Mouse (Mus musculus) brain, embryonic 14.5 days (tissue): ENCODE results near the gene Dmwd. TPM values are rescaled to one million over a fixed set of nuclear protein-coding genes. Genes with fewer than 3 reads are reported as not detected.

ENCODE experiments used
- DNase-seq: peaks from one replicate; pipeline ENCODE4 v3.0.0-alpha.2; 2011; ENCODE audit warnings: low read depth
- CTCF ChIP-seq: fragments of 200-500 bp; IDR thresholded peaks from 2 replicates; pipeline ENCODE4 v1.5.1; 2012; ENCODE audit warnings: inconsistent platforms, mild to moderate bottlenecking, moderate library complexity, borderline replicate concordance; ENCODE audit not compliant: insufficient read depth, insufficient read length; ENCODE audit errors: extremely low read depth
- POLR2A ChIP-seq: fragments of 200-500 bp; IDR thresholded peaks from 2 replicates; pipeline ENCODE4 v1.6.1; 2012; ENCODE audit warnings: mild to moderate bottlenecking, inconsistent platforms, borderline replicate concordance; ENCODE audit not compliant: poor library complexity, insufficient read depth, insufficient read length, severe bottlenecking; ENCODE audit errors: extremely low read depth
- polyA plus RNA-seq: library from polyadenylated mRNA; depleted of rRNA; stranded (reverse); fragments of >200 nt; gene quantifications from 2 replicates; pipeline ENCODE4 v1.2.3, GENCODE M21; 2012

Gene Dmwd
- polyA plus RNA-seq, 1 experiment, result 178 TPM

DNA sequence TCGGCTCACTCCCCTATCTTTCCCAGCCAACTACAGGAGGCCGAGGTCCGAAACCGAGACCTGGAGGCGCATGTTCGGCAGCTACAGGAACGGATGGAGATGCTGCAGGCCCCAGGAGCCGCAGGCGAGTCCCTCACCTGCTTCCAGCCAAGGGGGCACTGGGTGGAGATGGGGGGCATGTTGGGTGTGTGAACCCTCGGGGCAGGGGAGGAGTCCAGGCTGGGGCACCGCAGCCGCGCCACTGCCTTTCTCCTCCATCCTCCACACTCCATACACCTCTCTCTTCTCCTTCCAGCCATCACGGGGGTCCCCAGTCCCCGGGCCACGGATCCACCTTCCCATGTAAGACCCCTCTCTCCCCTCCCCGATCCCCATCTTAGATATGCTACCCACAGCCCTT, 15.9 kb downstream of the Dmwd start:
- TF ChIP-seq POLR2A (no peak), CTCF (no peak)
- no peak for DNase-seq

DNA sequence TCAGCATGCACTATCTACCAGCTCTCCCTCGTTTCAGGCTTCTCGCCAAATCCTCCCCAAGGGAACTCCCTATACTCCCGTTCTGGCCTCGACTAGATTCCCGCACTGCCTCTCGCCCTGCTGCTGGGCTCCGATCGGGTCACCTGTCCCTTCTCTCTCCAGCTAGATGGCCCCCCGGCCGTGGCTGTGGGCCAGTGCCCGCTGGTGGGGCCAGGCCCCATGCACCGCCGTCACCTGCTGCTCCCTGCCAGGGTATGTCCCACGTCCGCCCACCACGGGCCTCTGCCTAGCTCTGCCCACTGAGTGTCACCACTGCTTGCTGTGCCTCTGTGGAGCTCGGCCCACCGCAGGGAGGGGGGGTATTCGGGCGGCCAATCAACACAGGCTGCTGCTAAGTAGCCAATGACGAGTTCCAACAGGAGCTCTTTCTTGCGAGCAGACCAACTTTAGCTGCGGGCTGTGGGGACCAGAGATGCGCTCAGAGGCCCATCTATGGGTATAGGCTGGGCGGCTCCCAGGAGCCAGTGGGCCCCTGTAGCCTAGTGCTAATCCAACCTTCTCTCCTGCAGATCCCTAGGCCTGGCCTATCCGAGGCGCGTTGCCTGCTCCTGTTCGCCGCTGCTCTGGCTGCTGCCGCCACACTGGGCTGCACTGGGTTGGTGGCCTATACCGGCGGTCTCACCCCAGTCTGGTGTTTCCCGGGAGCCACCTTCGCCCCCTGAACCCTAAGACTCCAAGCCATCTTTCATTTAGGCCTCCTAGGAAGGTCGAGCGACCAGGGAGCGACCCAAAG, 16.6 kb downstream of the Dmwd start:
- TF ChIP-seq POLR2A (0 out of 2 replicates have a peak, but pooled peaks have one; percentile 5), CTCF (no peak)

DNA sequence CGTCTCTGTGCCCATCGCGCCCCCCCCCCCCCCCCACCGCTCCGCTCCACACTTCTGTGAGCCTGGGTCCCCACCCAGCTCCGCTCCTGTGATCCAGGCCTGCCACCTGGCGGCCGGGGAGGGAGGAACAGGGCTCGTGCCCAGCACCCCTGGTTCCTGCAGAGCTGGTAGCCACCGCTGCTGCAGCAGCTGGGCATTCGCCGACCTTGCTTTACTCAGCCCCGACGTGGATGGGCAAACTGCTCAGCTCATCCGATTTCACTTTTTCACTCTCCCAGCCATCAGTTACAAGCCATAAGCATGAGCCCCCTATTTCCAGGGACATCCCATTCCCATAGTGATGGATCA, 17.1 kb downstream of the Dmwd start:
- DNase-seq, result peak; percentile 75
- TF ChIP-seq CTCF, result peak; percentile 68
- no peak for TF ChIP-seq POLR2A

More for the DNA sequence above, 16.6 kb downstream of the Dmwd start:
- DNase-seq, result peak; percentile 92

DNA sequence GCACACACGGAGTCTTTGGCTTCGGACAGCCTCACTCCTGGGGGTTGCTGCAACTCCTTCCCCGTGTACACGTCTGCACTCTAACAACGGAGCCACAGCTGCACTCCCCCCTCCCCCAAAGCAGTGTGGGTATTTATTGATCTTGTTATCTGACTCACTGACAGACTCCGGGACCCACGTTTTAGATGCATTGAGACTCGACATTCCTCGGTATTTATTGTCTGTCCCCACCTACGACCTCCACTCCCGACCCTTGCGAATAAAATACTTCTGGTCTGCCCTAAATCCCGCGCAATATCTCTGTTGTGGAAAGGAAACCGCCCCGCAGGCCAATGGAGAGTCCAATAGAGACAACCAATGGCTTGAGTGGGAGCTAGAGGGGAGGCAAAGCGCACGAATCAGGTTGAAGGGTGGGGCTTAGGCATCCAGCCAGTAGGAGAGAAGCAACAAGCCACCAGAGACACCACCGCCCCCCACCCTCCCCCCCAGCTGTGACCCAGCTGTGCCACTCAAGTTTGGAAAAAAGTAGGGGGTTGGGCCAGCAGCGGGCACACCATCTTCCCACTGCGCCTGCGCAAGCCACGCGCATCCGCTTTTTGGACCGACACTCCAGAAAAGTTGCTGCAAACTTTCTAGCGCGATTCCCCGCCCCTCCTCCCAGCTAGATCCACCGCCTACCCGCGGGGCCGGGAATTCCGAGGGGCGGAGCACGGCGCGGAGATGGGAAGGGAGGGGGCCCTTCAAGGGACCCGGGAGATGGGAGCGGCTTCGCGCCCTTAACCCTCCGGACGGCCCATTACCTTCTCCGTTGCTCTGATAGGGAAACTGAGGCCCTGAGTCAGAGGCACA, 17.7 kb downstream of the Dmwd start:
- TF ChIP-seq POLR2A (peak; percentile 60; the same call in 1 of the 2 replicates), CTCF (no peak)
- peak; percentile 97 for DNase-seq

DNA sequence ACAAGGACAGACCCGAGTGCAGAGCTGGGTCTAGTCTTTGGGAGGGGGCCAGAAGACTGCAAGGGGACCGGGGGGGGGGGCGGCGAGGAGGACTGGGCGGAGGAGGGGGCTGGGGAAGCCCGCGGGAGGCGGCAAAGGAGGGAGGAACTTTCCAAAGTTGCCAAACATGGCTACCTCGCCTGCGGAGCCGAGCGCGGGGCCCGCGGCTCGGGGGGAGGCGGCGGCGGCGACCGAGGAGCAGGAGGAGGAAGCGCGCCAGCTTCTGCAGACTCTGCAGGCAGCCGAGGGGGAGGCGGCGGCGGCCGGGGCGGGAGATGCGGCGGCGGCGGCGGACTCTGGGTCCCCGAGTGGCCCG, 18.4 kb downstream of the Dmwd start, which contains the start of gene Six5:
Six5 (plus strand) TSS at position 124 of the 355 bp plus-strand sequence.
- DNase-seq, result no peak

DNA sequence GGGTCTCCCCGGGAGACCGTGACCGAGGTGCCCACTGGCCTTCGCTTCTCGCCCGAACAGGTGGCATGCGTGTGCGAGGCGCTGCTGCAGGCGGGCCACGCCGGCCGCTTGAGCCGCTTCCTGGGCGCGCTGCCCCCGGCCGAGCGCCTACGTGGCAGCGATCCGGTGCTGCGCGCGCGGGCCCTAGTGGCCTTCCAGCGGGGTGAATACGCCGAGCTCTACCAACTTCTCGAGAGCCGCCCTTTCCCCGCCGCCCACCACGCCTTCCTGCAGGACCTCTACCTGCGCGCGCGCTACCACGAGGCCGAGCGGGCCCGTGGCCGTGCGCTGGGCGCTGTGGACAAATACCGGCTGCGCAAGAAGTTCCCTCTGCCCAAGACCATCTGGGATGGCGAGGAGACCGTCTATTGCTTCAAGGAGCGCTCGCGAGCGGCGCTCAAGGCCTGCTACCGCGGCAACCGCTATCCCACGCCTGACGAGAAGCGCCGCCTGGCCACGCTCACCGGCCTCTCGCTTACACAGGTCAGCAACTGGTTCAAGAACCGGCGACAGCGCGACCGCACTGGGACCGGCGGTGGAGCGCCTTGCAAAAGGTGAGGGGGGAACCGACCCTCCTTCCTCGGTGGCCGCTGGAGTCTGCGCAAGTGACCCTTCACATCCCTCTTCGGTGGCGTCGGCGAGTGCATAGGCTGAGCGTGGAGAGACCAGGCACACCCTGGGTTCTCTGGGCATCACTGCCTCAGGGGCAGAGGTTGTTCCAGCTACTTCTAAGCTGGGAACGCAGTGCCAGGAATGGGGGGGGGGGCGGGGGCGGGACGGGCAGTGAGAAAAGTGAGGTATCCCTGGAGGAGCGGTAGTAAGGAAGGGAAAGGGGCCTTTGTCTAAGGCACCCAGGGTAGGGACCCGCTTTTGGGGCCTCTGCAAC, 19.1 kb downstream of the Dmwd start:
- TF ChIP-seq POLR2A, result no peak
- DNase-seq, result peak; percentile 63

More for the DNA sequence above, 18.4 kb downstream of the Dmwd start, which contains the start of gene Six5:
- TF ChIP-seq POLR2A (0 out of 2 replicates have a peak, but pooled peaks have one; percentile 3), CTCF (no peak)

DNA sequence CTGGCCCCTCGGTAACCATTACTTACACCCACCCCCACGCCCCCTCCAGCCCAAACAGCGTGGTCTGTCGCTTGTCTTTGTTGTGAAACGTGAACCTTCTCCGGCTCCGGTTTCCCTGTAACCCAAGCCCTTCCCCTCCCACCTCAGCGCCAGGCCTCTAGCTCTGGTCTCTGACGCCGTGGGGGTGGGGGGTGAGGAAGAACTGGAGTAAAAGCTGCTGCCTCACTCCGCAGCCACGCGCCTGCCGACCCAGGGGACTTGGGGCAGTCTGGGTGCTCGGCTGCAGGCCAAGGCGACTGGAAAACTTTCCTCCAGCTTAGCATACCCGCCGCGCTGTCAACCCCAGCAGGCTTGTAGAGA, 19.7 kb downstream of the Dmwd start:
- TF ChIP-seq CTCF, result no peak
- TF ChIP-seq POLR2A, result peak; percentile 8; the same call in 1 of the 2 replicates
- DNase-seq, result peak; percentile 80

DNA sequence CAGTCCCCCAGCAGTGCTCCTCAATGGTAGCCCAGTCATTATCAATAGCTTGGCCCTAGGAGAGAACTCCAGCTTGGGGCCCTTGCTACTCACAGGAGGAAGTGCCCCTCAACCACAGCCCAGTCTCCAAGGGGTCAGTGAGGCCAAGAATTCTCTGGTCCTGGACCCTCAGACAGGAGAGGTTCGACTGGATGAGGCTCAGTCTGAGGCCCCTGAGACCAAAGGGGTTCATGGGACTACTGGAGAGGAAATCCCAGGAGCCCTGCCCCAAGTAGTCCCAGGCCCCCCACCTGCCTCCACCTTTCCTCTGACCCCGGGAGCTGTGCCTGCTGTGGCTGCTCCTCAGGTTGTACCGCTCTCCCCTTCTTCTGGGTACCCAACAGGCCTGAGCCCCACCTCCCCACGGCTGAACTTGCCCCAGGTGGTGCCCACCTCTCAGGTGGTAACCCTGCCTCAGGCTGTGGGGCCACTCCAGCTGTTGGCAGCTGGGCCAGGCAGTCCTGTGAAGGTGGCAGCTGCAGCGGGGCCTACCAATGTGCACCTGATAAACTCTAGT, 20.5 kb downstream of the Dmwd start:
- DNase-seq, result no peak
- TF ChIP-seq POLR2A (no peak), CTCF (no peak)

- no peak for DNase-seq
- TF ChIP-seq CTCF, result no peak
- TF ChIP-seq POLR2A, result no peak
These were observed 21.2 kb downstream of the Dmwd start for GRCm38 (mm10) chr7:19097217-19097616.

GRCm38 (mm10) chr7:19097863-19098262, 21.8 kb downstream of the Dmwd start:
- no peak for DNase-seq
- TF ChIP-seq POLR2A (no peak), CTCF (no peak)

GRCm38 (mm10) chr7:19098811-19099210, 22.8 kb downstream of the Dmwd start:
- no peak for DNase-seq
- TF ChIP-seq POLR2A (no peak), CTCF (no peak)
